Mouse (Mus musculus): ENCODE data around the gene Trpc2. TPM values are rescaled to one million over a fixed set of nuclear protein-coding genes. Genes with fewer than 3 reads are reported as not detected.
"Not testable (repeated sequence)": the region's sequence is repeated elsewhere in the genome, so short reads cannot be mapped to it uniquely, and the experiment has no call there.

Trpc2 gene
- under 1 TPM; 0.17 to 0.28 TPM for total RNA-seq (2021)
- long read RNA-seq, experiment 1 = 0 reads
- long read RNA-seq, experiment 2 = 0 reads

DNA sequence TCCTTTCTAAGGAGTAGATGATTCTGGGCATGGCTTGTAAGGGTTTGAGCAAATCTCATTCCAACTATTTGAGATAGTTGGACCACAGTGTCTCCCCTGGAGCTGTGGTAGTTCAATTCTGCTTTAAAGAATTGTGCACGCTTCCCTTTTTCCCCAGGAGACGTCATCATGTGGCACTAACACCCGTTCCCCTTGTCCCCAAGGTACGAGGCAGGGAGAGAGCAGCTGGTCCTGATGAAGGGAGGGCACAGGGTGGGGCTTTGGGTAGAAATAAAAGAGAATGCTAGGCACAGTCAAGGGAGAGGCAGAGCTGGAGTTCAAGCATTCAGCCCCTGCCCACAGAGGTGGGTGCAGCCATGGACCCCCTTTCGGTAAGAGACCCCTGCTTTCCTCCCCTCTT, at the start of gene Trpc2:
TSS of gene Trpc2 (plus strand) at position 301 of the 400 bp plus-strand sequence.
- DNase-seq (ENCODE audit: low spot score in 2 of 2) = no peak

DNA sequence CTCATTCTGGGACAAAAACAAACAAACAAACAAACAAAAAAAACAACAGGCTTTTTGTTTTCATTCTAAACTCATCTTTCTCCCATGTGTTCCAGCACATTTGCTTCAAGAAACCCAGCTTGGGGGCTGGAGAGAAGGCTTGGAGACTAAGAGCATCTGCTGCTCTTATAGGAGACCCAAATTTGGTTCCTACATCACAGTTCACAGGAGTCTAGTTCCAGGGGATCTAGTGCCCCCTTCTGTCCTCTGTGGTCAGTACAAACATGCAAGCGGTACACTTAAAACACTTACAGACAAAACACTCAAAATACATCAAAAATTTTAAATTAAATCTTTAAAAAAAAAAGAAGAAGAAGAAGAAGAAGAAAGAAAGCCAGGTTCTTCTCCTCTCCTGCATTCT, 48.0 kb upstream of the Trpc2 start:
- no peak for DNase-seq (ENCODE audit: low spot score in 2 of 2)

DNA sequence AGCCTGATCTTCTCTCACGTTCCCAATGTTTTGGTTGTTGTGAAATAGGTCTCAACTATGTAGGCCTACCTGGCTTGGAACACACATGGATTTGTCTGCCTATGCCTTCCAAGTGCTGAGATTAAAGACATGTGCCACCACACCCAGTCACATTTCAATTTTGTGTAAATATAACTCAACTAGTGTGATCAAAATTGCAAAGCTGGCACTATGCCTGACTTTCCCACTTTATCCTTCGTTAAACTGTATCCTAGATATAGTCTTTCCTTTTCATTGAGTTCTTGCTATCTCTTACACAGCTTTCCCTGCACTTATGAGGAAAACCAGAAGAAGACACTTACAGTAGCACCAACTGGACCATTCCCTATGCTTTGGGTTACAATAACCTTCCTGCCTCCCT, 47.4 kb upstream of the Trpc2 start:
- no peak for DNase-seq (ENCODE audit: low spot score in 2 of 2)

DNA sequence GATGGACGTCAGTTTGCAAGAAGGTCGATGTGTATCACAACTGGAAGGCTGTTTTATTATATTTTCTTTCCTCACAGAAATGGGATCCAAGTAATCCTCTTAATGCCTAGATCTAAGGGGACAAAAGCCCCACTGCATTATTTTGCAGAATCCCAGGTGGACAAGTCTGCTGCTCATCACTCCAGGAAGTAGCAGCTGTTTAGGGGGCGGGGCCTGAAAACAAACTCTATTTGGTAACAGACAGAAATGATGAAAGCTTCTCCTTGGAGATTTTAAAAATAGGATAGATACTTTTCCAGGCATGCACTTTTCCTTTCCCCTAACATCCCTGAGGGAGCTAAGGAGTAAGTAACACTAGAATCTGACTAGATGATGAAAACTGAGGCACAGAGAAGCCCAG, 45.6 kb upstream of the Trpc2 start:
- DNase-seq (ENCODE audit: low spot score in 2 of 2) = no peak

DNA sequence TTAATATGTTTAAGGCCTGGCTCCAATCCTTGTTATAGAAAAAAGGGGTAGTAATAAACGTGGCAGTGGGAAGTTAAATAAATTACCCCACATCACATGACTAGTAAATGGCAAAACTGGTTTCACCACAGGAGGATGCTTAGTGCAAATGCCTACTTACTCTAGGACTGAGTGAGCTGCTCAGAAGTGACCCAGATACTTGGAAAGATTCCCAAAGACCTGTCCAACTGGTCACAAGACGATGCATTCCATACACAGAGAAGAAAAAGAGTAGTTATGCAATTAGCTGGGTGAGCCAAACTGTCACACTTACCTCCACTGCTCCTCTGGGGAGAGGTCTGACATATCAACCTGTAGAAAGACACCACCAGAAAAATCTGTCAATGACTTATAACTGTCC, 40.6 kb upstream of the Trpc2 start:
- DNase-seq (ENCODE audit: low spot score in 2 of 2) = no peak

DNA sequence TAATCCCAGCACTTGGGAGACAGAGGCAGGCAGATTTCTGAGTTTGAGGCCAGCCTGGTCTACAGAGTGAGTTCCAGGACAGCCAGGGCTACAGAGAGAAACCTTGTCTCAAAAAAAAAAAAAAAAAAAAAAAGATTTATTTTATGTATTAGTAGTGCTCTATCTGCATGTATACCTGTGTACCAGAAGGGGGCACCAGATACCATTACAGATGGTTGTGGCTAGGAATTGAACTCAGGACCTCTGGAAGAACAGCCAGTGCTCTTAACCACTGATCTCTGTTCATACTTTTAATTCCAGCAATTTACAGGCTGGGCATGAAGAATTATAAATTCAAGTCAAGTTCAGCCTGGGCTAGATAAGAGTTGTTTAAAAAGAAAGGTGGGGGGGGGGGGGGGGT, 34.4 kb upstream of the Trpc2 start:
- not testable (repeated sequence) for DNase-seq (ENCODE audit: low spot score in 2 of 2)

DNA sequence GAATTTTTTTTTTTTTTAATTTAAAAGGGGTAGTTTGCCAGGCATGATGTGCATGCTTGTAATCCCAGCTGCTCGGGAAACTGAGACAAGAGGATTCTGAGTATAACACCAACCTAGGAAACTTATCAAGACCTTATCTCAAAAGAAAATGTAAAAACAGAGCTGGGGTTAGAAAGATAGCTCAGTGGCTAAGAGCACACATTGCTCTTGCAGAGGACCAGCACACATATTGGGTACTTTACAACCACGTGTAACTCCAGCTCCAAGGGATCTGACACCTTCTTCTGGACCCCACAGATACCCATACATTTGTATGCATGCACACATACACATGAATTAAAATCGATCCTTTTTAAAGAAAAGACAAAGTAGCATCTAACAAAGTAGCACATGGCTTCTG, 21.6 kb upstream of the Trpc2 start:
- DNase-seq (ENCODE audit: low spot score in 2 of 2) = no peak

DNA sequence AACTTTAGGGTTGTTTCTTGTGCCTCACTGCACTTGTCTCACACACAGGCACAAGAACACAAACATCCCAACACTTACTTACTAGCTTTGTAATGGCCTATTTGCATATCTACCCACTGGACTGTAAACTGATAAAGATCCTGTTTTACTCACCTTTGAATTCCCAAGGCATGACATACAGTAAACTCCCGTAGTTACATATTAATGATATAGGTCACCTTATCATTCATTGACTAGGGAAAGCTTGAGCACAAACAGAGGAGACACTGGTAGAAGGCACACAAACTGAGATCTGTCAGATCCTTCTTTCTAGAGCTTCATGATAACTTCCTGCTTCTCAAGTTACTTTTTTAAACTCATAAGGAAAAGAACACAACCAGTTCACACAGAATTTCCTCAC, 20.7 kb upstream of the Trpc2 start:
- DNase-seq (ENCODE audit: low spot score in 2 of 2) = no peak

DNA sequence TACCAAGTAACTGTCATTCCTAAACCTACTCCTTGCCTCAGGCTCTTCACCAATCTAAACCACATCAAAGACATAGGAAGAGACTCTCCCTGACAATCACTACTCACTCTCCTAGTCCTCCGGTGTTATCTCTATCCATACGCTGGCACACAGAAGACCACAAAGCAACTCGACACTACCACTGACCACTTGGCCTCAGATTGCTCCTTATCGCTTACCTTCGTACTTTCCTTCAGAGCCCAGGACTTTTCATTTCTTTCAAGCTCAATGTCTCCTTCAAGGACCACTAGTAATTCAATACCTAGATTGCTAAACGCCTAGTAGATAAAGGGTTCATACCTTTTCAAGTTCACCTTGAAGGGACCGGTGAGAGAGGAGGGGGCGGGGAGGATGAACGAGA, 19.0 kb upstream of the Trpc2 start:
- DNase-seq (ENCODE audit: low spot score in 2 of 2) = no peak

DNA sequence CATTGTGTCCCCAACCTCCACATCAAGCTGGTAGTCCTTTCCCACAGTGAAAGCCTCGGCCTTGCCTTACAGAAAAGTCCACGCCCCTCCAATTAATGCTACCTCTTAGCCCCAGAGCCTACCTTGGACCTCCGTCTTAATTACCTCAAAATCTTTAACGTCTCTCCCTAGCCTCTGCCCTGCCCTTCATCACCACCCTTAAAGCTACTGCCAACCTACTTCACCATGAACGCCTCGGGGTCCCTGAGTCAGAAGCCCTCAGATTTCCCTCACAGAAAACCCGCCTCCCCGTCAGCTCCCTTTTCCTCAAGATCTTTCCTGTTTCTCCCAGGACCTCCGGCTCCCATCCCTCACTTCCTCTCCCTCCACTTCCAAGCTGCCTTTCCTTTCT, 18.3 kb upstream of the Trpc2 start:
- no peak for DNase-seq (ENCODE audit: low spot score in 2 of 2)

DNA sequence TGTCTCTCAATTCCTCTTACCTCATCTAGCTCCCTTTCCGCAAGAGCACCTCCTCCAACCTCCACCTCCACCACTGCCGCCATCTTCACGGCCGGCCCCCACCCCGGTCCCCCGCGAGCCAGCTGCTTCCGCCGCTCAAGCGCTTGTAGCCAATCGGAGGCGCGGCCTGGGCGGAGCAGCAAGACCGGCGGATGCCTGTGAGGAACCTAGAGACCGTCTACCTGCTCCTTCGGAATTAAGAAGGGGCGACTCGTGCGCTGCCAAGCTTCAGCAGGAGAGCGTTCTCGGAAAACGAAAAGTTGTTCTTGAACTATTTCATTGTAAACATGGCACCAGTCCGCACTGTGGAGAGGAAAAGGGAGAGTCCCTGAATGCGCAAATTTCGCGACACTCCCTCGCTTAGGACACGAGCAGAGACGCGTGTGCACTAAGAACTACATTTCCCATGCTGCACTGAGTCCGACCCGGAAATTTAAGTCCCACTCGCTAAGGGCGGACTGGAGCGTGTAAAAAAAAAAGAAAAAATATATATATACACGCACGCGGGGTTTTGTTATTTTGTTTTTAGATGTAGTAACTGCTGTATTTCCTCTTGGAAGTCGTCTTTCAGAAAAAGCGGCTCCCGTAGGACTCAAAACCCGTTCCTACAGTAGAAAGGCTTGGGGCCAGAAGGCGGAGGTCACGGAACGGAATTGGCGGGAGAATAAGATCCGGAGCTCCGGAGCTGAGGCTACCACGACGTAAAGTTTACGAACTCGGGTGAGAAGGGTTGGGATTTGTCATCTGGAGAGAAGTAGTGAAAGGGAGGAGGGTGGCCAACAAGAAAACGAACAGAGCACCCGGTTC, 17.6 kb upstream of the Trpc2 start, which contains the start of the genes Rnf121, Xndc1 and Xntrpc:
TSS of gene Rnf121 (minus strand) at position 424 of the 846 bp plus-strand sequence.
TSS of gene Xndc1 (plus strand) at position 466 of the 846 bp plus-strand sequence.
TSS of gene Xntrpc (plus strand) at position 668 of the 846 bp plus-strand sequence.
- peak; percentile 81 to 86 for DNase-seq (ENCODE audit: low spot score in 2 of 2)

DNA sequence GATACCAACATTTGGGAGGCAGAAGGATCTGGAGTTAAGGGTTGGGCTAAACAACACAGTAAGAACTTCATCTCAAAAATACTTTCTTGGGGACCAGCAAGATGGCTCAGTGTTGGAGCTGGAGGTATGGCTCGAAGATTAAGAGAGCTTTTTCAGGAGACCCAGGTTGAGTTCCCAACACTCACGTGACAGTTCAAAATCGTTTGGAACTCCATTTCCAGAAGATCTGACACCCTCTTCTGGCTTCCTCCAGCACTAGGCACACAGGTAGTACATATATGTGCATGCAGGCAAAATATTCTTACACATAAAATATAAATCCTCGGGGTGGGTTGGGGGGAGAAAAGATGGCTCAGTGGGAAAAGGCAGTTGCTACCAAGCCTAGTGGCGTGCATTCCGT, 16.6 kb upstream of the Trpc2 start:
- DNase-seq (ENCODE audit: low spot score in 2 of 2) = no peak

DNA sequence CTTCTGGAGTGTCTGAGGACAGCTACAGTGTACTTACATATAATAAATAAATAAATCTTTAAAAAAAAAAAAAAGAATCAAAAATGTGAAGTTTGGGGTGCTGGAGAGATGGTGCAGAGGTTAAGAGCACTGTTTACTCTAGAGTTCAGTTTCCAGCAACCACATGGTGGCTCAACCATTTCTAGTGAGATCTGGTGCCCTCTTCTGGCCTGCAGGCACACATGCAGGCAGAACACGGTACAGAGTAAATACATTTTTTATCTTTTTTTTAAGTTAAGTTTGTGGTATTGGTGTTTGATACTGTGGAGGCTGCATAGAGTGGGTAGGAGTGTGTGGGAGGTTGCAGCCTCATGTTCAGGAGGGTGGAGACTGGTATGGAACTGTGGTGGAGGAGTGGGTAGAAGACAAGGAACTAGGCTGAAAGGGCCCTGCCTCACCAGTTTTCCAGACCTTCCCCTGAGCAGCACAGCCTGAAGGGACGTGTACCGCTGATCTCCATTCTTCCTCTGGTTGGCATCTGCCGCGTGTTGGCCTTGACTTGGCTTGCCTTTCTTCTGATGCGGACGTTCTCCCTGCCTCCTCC, 6.1 kb upstream of the Trpc2 start:
- DNase-seq (ENCODE audit: low spot score in 2 of 2) = no peak

DNA sequence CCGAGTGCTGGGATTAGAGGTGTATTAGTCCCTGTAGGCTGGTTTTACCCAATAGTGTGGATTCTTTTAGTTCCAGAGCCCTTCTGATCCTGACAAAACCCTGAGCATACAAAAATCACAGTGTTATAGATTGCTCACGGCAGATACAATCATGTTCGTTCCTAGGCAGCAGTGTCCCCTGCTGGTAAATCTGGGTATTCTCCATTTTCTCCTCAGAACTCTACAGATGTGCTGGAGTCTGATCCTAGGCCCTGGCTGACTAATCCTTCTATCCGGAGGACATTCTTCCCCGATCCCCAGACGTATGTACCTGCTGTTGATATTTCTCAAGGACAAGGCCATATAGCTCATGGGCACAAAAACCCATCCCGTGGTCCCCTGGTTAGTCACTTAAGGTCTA, 4.4 kb upstream of the Trpc2 start:
- no peak for DNase-seq (ENCODE audit: low spot score in 2 of 2)

DNA sequence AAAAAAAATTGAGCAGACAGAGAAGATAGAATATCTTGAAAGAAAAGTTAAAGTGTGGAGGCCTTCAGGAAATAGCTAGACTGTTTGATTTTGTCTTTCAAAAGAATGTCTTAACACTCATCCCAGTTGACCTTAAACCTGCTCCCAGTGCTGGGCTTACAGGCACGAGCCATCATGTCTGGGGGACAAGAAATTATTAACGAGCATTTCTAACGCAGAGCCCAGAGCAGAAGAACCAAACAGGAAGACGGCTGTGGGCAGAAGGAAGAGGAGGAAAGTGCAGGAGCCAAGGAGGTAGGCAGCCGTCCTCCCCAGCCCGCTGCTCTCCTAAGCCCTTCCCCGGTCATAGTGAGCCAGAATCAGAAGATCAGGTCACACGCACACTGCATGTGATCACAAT, 2.6 kb upstream of the Trpc2 start:
- DNase-seq (ENCODE audit: low spot score in 2 of 2) = no peak

DNA sequence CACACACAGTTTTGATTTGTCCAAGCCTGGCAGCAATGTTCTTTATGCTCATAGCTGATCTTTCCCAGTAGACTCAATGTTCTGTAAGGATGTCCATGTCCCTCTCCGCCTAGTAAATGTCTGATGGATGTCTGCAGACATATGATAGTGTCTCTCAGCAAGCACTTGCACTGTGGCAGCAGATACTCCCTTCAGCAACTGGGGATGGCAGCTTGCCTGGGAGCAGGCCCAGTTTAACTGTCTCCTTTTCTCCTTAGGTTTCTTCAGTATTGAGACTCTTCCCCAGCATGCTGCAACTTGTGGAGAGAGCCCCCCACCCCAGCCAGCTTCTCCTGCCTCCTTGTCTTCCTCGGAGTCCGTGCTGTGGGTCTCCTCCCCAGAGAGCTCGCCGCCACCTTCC, 1.1 kb upstream of the Trpc2 start:
- DNase-seq (ENCODE audit: low spot score in 2 of 2) = no peak

DNA sequence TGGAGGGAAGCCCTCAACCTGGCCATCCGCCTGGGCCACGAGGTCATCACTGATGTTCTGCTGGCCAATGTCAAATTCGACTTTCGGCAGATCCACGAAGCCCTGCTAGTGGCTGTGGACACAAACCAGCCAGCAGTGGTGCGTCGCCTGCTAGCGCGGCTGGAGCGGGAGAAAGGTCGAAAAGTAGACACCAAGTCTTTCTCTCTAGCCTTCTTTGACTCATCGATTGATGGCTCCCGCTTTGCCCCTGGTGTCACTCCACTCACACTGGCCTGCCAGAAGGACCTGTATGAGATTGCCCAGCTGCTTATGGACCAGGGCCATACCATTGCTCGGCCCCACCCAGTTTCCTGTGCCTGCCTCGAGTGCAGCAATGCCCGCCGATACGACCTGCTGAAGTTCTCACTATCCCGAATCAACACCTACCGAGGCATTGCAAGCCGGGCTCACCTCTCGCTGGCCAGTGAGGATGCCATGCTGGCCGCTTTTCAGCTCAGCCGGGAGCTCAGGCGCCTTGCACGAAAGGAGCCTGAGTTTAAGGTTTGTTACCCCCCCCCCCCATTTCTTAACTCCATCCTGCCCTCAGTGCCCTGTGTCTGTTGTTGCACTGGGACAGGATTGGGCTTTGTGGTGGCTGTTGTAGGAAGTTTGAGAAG, 1.3 kb downstream of the Trpc2 start:
- DNase-seq (ENCODE audit: low spot score in 2 of 2) = no peak

DNA sequence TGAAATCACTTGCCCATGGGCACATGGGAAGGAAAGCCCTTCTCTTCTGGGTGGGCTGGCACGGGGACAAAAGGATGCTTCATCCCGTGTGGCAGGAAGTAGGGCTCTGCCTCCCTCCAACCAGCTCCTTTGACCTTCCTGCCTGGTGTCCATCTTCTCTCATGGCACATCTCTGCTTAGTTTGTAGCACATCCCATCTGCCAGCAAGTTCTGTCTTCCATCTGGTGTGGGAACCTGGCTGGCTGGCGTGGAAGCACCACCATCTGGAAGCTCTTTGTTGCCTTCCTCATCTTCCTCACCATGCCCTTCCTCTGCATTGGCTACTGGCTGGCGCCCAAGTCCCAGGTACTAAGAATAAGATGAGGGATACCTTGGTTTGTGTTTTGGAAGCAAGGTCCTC, 4.4 kb downstream of the Trpc2 start:
- DNase-seq (ENCODE audit: low spot score in 2 of 2) = no peak

DNA sequence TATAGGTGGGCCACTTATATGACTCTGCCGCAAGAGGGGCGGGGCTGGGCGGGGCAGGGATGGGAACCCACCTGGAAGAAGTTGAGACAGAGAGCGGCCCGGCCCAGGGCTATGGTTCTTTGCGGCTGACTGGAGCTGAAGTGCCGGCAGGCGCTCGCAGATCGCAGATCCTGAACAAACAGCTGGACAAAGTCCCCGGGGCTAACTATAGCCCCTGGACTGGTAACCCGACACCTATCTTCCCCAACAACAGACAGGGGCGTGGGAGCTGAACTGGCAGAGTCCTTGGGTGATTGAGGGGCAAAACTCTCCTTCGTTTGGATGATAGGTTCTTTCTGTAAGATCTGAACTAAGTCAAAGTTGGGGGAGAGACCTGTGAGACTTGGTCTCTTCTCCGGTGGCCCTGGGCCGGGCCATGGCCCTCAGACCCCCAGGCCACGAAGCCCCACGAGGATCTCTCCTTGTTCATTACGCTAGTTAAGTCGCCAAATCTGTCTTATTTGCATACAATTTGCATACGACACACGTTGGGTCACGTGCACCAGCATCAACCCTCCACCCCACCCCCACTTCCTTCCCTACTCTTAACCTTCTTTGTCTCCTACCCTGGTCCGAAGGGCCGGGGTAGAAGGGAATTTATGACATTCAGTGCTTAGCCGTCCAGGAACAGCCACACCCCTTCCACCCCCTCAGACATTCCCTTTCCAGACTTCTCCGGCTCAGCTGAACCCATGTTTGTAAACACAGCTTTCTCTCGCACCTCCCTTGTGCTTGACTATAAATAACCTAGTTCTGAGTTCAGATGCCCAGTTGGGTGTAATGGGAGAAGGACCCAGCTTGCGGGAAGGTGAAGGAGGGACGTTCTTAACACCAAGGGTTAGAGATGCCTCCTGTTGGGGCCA, 17.1 kb downstream of the Trpc2 start:
- no peak for DNase-seq (ENCODE audit: low spot score in 2 of 2)

DNA sequence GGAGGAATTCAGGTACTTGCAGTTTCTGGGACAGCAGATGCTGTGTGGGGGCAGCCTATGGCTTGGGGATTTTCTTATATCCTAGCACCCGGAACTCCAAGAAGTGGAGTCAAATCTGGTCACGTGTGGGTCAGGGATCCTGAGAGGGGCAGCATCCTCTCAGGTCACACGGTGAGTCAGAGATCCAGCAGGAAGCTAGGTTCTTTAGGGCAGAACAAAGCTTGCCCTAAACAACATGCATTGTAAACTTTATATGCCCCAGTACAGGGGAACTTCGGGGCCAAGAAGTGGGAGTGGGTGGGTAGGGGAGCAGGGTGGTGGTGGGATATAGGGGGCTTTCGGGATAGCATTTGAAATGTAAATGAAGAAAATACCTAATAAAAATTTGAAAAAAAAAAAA, 18.0 kb downstream of the Trpc2 start:
- no peak for DNase-seq (ENCODE audit: low spot score in 2 of 2)

DNA sequence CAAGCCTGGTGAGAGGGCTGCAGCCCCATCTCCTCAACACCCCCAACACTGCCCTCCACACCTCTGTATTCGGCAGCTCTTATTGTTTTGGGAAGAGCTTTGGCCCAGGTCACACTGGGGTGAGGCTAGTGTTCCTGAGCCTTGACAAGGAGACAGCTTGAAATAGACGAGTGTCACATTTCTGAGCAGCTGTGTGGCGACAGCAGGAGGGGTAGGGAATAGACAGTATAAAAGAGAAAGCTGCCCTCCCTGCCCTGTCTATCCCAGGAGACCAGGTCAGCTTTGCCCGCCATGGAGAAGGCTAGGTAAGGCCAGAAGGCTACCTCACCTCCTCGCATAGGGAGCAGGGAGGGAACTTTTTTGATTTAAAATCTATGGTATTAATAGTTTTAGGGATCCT, 18.6 kb downstream of the Trpc2 start, which contains the start of gene Art1:
TSS of gene Art1 (plus strand) at position 257 of the 400 bp plus-strand sequence.
- DNase-seq (ENCODE audit: low spot score in 2 of 2) = no peak

Measured in adrenal gland, postnatal 4 days (tissue).